ENCODE assay signal across 24 mouse cellular contexts in the genomic region with DNA sequence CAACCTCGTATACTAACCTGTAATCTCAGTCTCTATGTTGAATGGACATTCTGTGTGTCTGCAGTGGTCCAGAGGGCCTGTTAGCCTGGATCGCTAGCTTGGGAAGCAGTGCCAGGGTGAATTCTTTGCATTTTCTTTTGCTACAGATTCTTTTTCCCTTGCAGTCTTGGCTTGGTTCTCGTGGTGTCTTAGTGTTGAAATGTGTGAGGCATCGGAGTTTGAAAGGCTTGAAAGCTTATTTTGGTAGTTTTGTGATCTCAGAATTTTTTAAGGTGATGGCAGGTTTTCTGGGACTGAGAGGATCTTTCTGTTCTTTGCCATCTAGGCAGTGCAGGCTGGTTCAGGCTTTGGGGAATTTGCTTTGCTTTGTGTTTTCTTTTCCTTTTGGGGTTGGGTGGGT.
A peak's percentile ranks its signal among the peaks of the same experiment; 100 is the strongest.
DNase-seq lines count a peak whose midpoint lies in the region; ATAC-seq and TF ChIP-seq lines count a peak whose summit lies in the region.
"Had no signal": no experiment of that assay in that cellular context is flagged by ENCODE, and none has a peak within 500 bp of the region (broad histone marks: within the 10 kb centered on the region; RNA-seq: fewer than 3 reads in every experiment).

No protein-coding gene starts in this region.

- H3K4me3 ChIP-seq in forebrain, postnatal 0 days (ENCODE audit: low read depth, low read length): no peak overlapping the region
- no peak overlapping the region for H3K4me3 ChIP-seq in forebrain, embryonic 12.5 days (replicated peaks)
- no peak overlapping the region for H3K4me3 ChIP-seq in lung, embryonic 14.5 days (ENCODE audit: low read depth, low read length)
- H3K4me3 ChIP-seq: embryonic facial prominence, embryonic 10.5 days; embryonic facial prominence, embryonic 12.5 days had no signal

- no peaks in the 10 kb centered on the region for H3K27me3 ChIP-seq in forebrain, postnatal 0 days (ENCODE audit: insufficient read depth, low read length)
- H3K27me3 ChIP-seq in forebrain, embryonic 12.5 days: no peaks in the 10 kb centered on the region
- no peaks in the 10 kb centered on the region for H3K27me3 ChIP-seq in lung, embryonic 14.5 days (ENCODE audit: insufficient read depth, low read length)
- H3K27me3 ChIP-seq: CH12.LX; embryonic facial prominence, embryonic 12.5 days; Patski had no signal

- H3K27ac ChIP-seq in forebrain, postnatal 0 days (ENCODE audit: low read depth, low read length): no peak overlapping the region
- H3K27ac ChIP-seq in forebrain, embryonic 12.5 days: no peak overlapping the region
- no peak overlapping the region for H3K27ac ChIP-seq in lung, embryonic 14.5 days (ENCODE audit: low read depth)
- H3K27ac ChIP-seq: embryonic facial prominence, embryonic 10.5 days; embryonic facial prominence, embryonic 12.5 days had no signal

- TF ChIP-seq CTCF in forebrain, postnatal 0 days (IDR thresholded peaks at IDR 0.05; ENCODE audit: low read depth): no peak
- no peak for TF ChIP-seq CTCF in lung, embryonic 14.5 days (IDR thresholded peaks at IDR 0.05; ENCODE audit: low read depth)

- H3K36me3 ChIP-seq in forebrain, postnatal 0 days (ENCODE audit: insufficient read depth): no peaks in the 10 kb centered on the region
- no peaks in the 10 kb centered on the region for H3K36me3 ChIP-seq in forebrain, embryonic 12.5 days (replicated peaks)
- no peaks in the 10 kb centered on the region for H3K36me3 ChIP-seq in lung, embryonic 14.5 days (ENCODE audit: insufficient read depth)
- H3K36me3 ChIP-seq: embryonic facial prominence, embryonic 10.5 days; embryonic facial prominence, embryonic 12.5 days; G1E had no signal

- DNase-seq in forebrain, postnatal 0 days: no peak
- DNase-seq in lung, embryonic 14.5 days: peak; percentile 18
- no peak for DNase-seq in lung, postnatal 25 days (ENCODE audit: low spot score)
- DNase-seq in brain, adult 2 months (ENCODE audit: low read depth, low spot score): peak; percentile 42
- DNase-seq in thymus, postnatal 14 days: no peak
- DNase-seq: adrenal gland, adult 8-10 months; adrenal gland, postnatal 14 days; adrenal gland, postnatal 36 days; B cell, adult 2 months; cerebellum, adult 11-12 months; cerebellum, adult 2 months; cerebellum, adult 9-10 months; cerebellum, postnatal 10 days; cerebellum, postnatal 25 days had no signal

- no peak overlapping the region for H3K4me2 ChIP-seq in forebrain, postnatal 0 days (ENCODE audit: low read depth)
- no peak overlapping the region for H3K4me2 ChIP-seq in forebrain, embryonic 12.5 days
- H3K4me2 ChIP-seq in lung, embryonic 14.5 days: no peak overlapping the region
- H3K4me2 ChIP-seq: embryonic facial prominence, embryonic 12.5 days had no signal

- H3K9me3 ChIP-seq in forebrain, postnatal 0 days (ENCODE audit: low read length): no peaks in the 10 kb centered on the region
- H3K9me3 ChIP-seq in forebrain, embryonic 12.5 days: no peaks in the 10 kb centered on the region
- no peaks in the 10 kb centered on the region for H3K9me3 ChIP-seq in lung, embryonic 14.5 days (ENCODE audit: low read depth, low read length)
- H3K9me3 ChIP-seq: embryonic facial prominence, embryonic 10.5 days; embryonic facial prominence, embryonic 12.5 days had no signal

- H3K9ac ChIP-seq in forebrain, postnatal 0 days: no peak overlapping the region
- H3K9ac ChIP-seq in forebrain, embryonic 12.5 days: no peak overlapping the region
- no peak overlapping the region for H3K9ac ChIP-seq in lung, embryonic 14.5 days
- H3K9ac ChIP-seq: embryonic facial prominence, embryonic 12.5 days had no signal

- peak; percentile 42; the same call in 1 of the 2 replicates for ATAC-seq in forebrain, postnatal 0 days
- ATAC-seq in forebrain, embryonic 12.5 days (ENCODE audit: low FRiP score): no peak
- no peak for ATAC-seq in lung, embryonic 14.5 days (ENCODE audit: insufficient read depth)
- ATAC-seq: activated CD4-positive, CD25-positive, alpha-beta regulatory T cell, adult 4 months; CD4-positive, CD25-positive, alpha-beta regulatory T cell, adult 4 months; forebrain, embryonic 14.5 days; forebrain, embryonic 16.5 days; Patski had no signal

- 57% methylated on average over 4 of the region's 4 CpGs for WGBS in forebrain, postnatal 0 days
- WGBS in forebrain, embryonic 12.5 days: 89% methylated on average over 4 of the region's 4 CpGs
- WGBS in lung, embryonic 14.5 days: 52% methylated on average over 4 of the region's 4 CpGs

- no peaks in the 10 kb centered on the region for H3K4me1 ChIP-seq in forebrain, postnatal 0 days (ENCODE audit: insufficient read depth)
- H3K4me1 ChIP-seq in forebrain, embryonic 12.5 days: peaks cover 19% of the 10 kb centered on the region
- H3K4me1 ChIP-seq in lung, embryonic 14.5 days (ENCODE audit: insufficient read depth): peaks cover 13% of the 10 kb centered on the region

Comparison
In these comparisons a context has a peak if more than half of its experiments do, and no peak if none do; other contexts are left out.
1. DNase-seq: peak in lung, embryonic 14.5 days (single experiment) and brain, adult 2 months (single experiment); none in forebrain, postnatal 0 days (single experiment), lung, postnatal 25 days (single experiment) and thymus, postnatal 14 days (single experiment).